Comparison of ENCODE assay signal across 34 mouse cellular contexts in the genomic region with DNA sequence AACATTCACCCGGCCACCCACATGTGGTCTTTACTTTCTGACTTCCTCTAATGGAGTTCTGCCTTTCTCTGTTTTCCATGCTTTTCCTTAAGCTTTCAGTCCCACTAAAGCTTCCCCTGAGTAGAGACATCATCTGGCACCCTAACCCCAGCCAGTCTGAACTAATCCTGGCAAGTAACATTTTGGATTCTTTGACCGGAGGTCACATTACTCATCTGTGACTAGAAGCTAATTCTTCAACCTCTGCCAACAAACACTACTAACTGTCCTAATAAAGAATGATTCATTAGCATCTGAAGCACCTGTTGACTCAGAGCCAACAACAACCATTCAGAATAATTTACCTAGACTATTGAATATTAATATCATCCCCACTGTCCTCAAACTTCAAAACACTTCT. TPM values are rescaled to one million over a fixed set of nuclear protein-coding genes. Genes with fewer than 3 reads are reported as not detected.
A peak's percentile ranks its signal among the peaks of the same experiment; 100 is the strongest.
DNase-seq lines count a peak whose midpoint lies in the region; ATAC-seq and TF ChIP-seq lines count a peak whose summit lies in the region.
"Had no signal": no experiment of that assay in that cellular context is flagged by ENCODE, and none has a peak within 500 bp of the region (broad histone marks: within the 10 kb centered on the region; RNA-seq: fewer than 3 reads in every experiment).

No protein-coding gene starts in this region.

- no peak overlapping the region for H3K4me3 ChIP-seq in left cerebral cortex, adult 2 months
- no peak overlapping the region for H3K4me3 ChIP-seq in lung, postnatal 0 days (ENCODE audit: low read depth, low read length)
- H3K4me3 ChIP-seq: embryonic facial prominence, embryonic 10.5 days; embryonic facial prominence, embryonic 13.5 days; erythroblast, embryonic 14.5 days; forebrain, embryonic 10.5 days; forebrain, embryonic 13.5 days; hindbrain, embryonic 10.5 days; hindbrain, embryonic 13.5 days; intestine, embryonic 15.5 days had no signal

- TF ChIP-seq EP300 in lung, postnatal 0 days (IDR thresholded peaks at IDR 0.05) = no peak

- peak; percentile 10 for DNase-seq in adrenal gland, postnatal 10 days
- DNase-seq in adrenal gland, postnatal 14 days = no peak
- DNase-seq in 3T3-L1 (ENCODE audit: low read depth, low spot score) (peak; percentile 10), NIH3T3 (ENCODE audit: low read depth) (peak; percentile 2)
- DNase-seq in gonadal fat pad, adult 2 months (ENCODE audit: low read depth) = peak; percentile 87
- DNase-seq in left cerebral cortex, adult 2 months (ENCODE audit: extremely low spot score in 1 of 2, low spot score in 2 of 2) = no peak
- DNase-seq in lung, postnatal 0 days (ENCODE audit: low spot score) = no peak
- DNase-seq: adrenal gland, adult 8-10 months; cerebellum, adult 11-12 months; cerebellum, adult 8-10 months; cerebellum, postnatal 10 days; cerebellum, postnatal 36 days; embryo, embryonic 11 days; gastrocnemius, postnatal 10 days; gastrocnemius, postnatal 36 days; heart, adult 11 months; heart, postnatal 36 days had no signal

- ATAC-seq in lung, postnatal 0 days = no peak
- ATAC-seq: CD4-positive, CD25-positive, alpha-beta regulatory T cell, adult 4 months; forebrain, embryonic 13.5 days; forebrain, embryonic 16.5 days; hindbrain, embryonic 16.5 days; intestine, embryonic 15.5 days had no signal

- H3K27me3 ChIP-seq in lung, postnatal 0 days (replicated peaks; ENCODE audit: insufficient read depth, low read length) = no peaks in the 10 kb centered on the region
- H3K27me3 ChIP-seq: embryonic facial prominence, embryonic 13.5 days; forebrain, embryonic 13.5 days; hindbrain, embryonic 13.5 days; intestine, embryonic 15.5 days had no signal

- H3K27ac ChIP-seq in left cerebral cortex, adult 2 months = no peak overlapping the region
- H3K27ac ChIP-seq in lung, postnatal 0 days (ENCODE audit: low read length) = no peak overlapping the region
- H3K27ac ChIP-seq: embryonic facial prominence, embryonic 10.5 days; embryonic facial prominence, embryonic 13.5 days; forebrain, embryonic 10.5 days; forebrain, embryonic 13.5 days; hindbrain, embryonic 10.5 days; hindbrain, embryonic 13.5 days; intestine, embryonic 15.5 days had no signal

- no peaks in the 10 kb centered on the region for H3K4me1 ChIP-seq in lung, postnatal 0 days (ENCODE audit: insufficient read depth, low read depth, low read length)
- H3K4me1 ChIP-seq: embryonic facial prominence, embryonic 10.5 days; embryonic facial prominence, embryonic 13.5 days; forebrain, embryonic 10.5 days; forebrain, embryonic 13.5 days; hindbrain, embryonic 10.5 days; hindbrain, embryonic 13.5 days; intestine, embryonic 15.5 days had no signal

- H3K9ac ChIP-seq in lung, postnatal 0 days (replicated peaks; ENCODE audit: low read depth) = no peak overlapping the region
- H3K9ac ChIP-seq: embryonic facial prominence, embryonic 13.5 days; forebrain, embryonic 13.5 days; hindbrain, embryonic 13.5 days; intestine, embryonic 15.5 days had no signal

- H3K9me3 ChIP-seq in lung, postnatal 0 days (ENCODE audit: low read length) = no peaks in the 10 kb centered on the region
- H3K9me3 ChIP-seq: embryonic facial prominence, embryonic 10.5 days; embryonic facial prominence, embryonic 13.5 days; forebrain, embryonic 10.5 days; forebrain, embryonic 13.5 days; hindbrain, embryonic 10.5 days; hindbrain, embryonic 13.5 days; intestine, embryonic 15.5 days had no signal

- 76% methylated on average over 2 of the region's 2 CpGs for WGBS in lung, postnatal 0 days

- intact Hi-C loops in left cerebral cortex, adult 2 months (cut with DNase I) = no loop called here

- H3K4me2 ChIP-seq in lung, postnatal 0 days (replicated peaks; ENCODE audit: low read depth, low read length) = no peak overlapping the region
- H3K4me2 ChIP-seq: embryonic facial prominence, embryonic 13.5 days; forebrain, embryonic 13.5 days; heart, embryonic 11.5 days; hindbrain, embryonic 13.5 days; intestine, embryonic 15.5 days had no signal

- TF ChIP-seq CTCF in left cerebral cortex, adult 2 months (IDR thresholded peaks at IDR 0.05) = no peak
- TF ChIP-seq CTCF in lung, postnatal 0 days (IDR thresholded peaks at IDR 0.05) = no peak

- H3K36me3 ChIP-seq in lung, postnatal 0 days (ENCODE audit: insufficient read depth, low read length) = no peaks in the 10 kb centered on the region
- H3K36me3 ChIP-seq: embryonic facial prominence, embryonic 10.5 days; embryonic facial prominence, embryonic 13.5 days; forebrain, embryonic 10.5 days; hindbrain, embryonic 10.5 days; hindbrain, embryonic 13.5 days; intestine, embryonic 15.5 days had no signal

RNA-seq across cellular contexts. Expression of gene Lnp1, which starts 14.5 kb away (rescaled TPM):
- not detected for total RNA-seq in adrenal gland, postnatal 10 days (2021)
- total RNA-seq in adrenal gland, postnatal 14 days (2021) = not detected in 2 replicates
- polyA plus RNA-seq in gonadal fat pad, adult 2 months (2012; rRNA removed) = not detected in 2 replicates
- 1 to 10 TPM; 2.6 to 3.4 TPM for total RNA-seq in left cerebral cortex, adult 2 months (2021)
- not detected in 2 replicates for polyA plus RNA-seq in lung, postnatal 0 days (2015; fragmentation: Nextera tagmentation; extraction: Ambion mirVana)
- total RNA-seq: adrenal gland, adult 8-10 months; gastrocnemius, adult 18-20 months; gastrocnemius, postnatal 10 days; gastrocnemius, postnatal 36 days; heart, adult 8-10 months; heart, postnatal 36 days; MEL had no signal
- polyA plus RNA-seq: C2C12; CD4-positive, CD25-positive, alpha-beta regulatory T cell, adult 4 months; embryonic facial prominence, embryonic 10.5 days; embryonic facial prominence, embryonic 13.5 days; erythroblast, embryonic 14.5 days; forebrain, embryonic 10.5 days; forebrain, embryonic 13.5 days; heart, postnatal 0 days; hindbrain, embryonic 10.5 days; intestine, embryonic 15.5 days had no signal

RNA-seq across cellular contexts. Expression of gene Tmem45a, which starts 56.4 kb away (rescaled TPM):
- 1 to 10 TPM; 8.0 to 8.5 TPM for total RNA-seq in adrenal gland, postnatal 10 days (2021)
- 5.0 and 5.5 TPM in 2 replicates for total RNA-seq in adrenal gland, postnatal 14 days (2021)
- 4.0 and 4.4 TPM in 2 replicates for polyA plus RNA-seq in gonadal fat pad, adult 2 months (2012; rRNA removed)
- total RNA-seq in left cerebral cortex, adult 2 months (2021) = 1 to 10 TPM; 1.3 to 1.4 TPM
- 21.9 and 26.7 TPM in 2 replicates for polyA plus RNA-seq in lung, postnatal 0 days (2015; fragmentation: Nextera tagmentation; extraction: Ambion mirVana)
- total RNA-seq: MEL had no signal
- polyA plus RNA-seq: erythroblast, embryonic 14.5 days had no signal

Comparison
In these comparisons a context has a peak if more than half of its experiments do, and no peak if none do; other contexts are left out.
1. DNase-seq: peak in adrenal gland, postnatal 10 days (single experiment), 3T3-L1 (single experiment), NIH3T3 (single experiment) and gonadal fat pad, adult 2 months (single experiment); none in adrenal gland, postnatal 14 days (single experiment), left cerebral cortex, adult 2 months (0 of 2) and lung, postnatal 0 days (single experiment).